Mouse (Mus musculus): ENCODE results near the gene Dgkz. TPM values are rescaled to one million over a fixed set of nuclear protein-coding genes. Genes with fewer than 3 reads are reported as not detected.
A peak's percentile ranks its signal among the peaks of the same experiment; 100 is the strongest.

The Dgkz gene
- total RNA-seq, 1 experiment: 47.0 TPM

DNA sequence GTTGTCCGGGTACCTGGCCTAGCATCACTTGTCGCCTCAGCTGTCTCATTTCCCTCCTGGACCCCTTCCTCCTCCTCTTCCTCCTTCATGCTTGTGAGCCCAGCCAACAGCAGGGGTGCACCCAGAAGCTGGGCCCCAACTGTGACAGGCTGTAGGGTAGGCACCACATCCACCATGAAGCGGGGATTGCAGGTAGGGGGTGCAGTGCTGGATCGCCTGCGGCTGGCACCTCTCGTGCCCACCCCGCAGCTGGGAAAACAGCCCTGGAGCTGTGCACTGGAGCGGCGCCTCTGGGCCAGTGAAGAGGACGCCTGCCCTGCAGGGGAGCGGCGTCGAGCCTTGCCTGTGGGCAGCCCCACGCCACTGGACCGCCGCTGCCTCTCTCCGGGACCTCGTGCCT is 30.2 kb downstream of the Dgkz start, which contains the start of gene Gm9821:
Gene Gm9821, plus strand, starts transcription at position 221 of the 400 bp plus-strand sequence.
- Histone ChIP-seq H3K27ac (ENCODE audit: insufficient read depth, low read depth, low read length, poor library complexity, severe bottlenecking) (no peak within 1 kb of the TSS), H3K9me3 (ENCODE audit: control insufficient read depth, insufficient read depth, low read depth, low read length) (no peaks in the 10 kb centered on the region), H3K4me1 (ENCODE audit: control insufficient read depth in 2 of 2, insufficient read depth in 2 of 2, low read length in 2 of 2, poor library complexity in 1 of 2) (peaks cover 0 to 29% of the 10 kb centered on the region in 2 experiments; a peak in 3 of 4 replicates), H3K36me3 (ENCODE audit: control insufficient read depth, insufficient read depth, low read length, poor library complexity, severe bottlenecking) (peaks cover 8% of the 10 kb centered on the region; the same call in 1 of the 2 replicates), H3K9ac (ENCODE audit: insufficient read depth, low read depth, low read length, poor library complexity, severe bottlenecking) (peak within 1 kb of the TSS; percentile 26; the same call in 1 of the 2 replicates), H3K4me3 (ENCODE audit: insufficient read depth in 1 of 2, low read depth in 1 of 2, low read length in 2 of 2, poor library complexity in 1 of 2, severe bottlenecking in 1 of 2) (peak within 1 kb of the TSS in 1 of 2 experiments; percentile 20; a peak in 2 of 4 replicates)
- in situ Hi-C loops (cut with MboI; ENCODE audit: low sequenced_read_pairs in 2 of 2, unreplicated experiment in 2 of 2): no loop called here
- TF ChIP-seq MAFK (IDR thresholded peaks at IDR 0.05; ENCODE audit: insufficient read depth, low read depth, low read length) (no peak), CHD2 (IDR thresholded peaks at IDR 0.05; ENCODE audit: low read depth, low read length) (no peak), HCFC1 (IDR thresholded peaks at IDR 0.05; ENCODE audit: borderline replicate concordance, insufficient read depth, low read length) (no peak), ZC3H11A (IDR thresholded peaks at IDR 0.05; ENCODE audit: borderline replicate concordance, low read depth, low read length) (no peak), ZNF384 (IDR thresholded peaks at IDR 0.05; ENCODE audit: low read depth, low read length) (no peak)
- no peak for DNase-seq (ENCODE audit: low read depth, low spot score)

DNA sequence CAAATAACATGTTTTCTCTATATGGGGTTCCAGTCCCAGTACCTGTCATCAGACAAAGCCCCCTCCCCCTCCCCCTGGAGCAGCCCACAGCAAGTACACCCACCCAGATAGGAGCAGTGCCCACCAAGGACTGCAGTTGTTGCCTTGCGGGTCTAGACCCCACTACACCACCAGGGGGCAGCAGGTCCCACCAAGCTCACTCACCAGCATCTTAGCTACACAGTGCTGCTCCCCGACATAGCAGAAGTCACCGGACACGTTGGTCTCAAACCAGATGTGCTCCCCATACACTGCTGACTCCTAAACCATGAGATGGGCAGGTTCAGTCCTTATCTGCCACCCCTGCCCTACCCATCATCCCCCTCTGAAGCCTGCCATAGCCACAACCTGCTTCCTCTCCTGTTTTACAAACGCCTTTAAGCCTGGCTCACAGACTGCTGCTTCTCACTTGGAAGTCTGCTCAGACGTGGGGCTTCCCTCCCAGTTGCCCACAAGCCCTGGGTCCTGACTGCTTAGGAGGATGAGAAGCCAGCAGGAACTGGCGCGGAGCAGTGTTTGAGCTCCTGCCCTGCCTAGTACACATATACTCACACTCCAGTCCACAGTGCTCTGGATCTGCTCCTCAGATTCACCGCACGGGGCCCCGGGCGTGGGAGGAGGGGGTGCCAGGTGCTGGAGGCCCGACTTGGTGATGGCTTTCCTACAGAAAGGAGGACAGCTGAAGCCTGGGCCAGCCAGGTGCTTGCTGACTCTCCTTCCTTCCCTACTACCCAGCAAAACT is 31.3 kb downstream of the Dgkz start:
- TF ChIP-seq MAFK (IDR thresholded peaks at IDR 0.05; ENCODE audit: insufficient read depth, low read depth, low read length) (no peak), ZNF384 (IDR thresholded peaks at IDR 0.05; ENCODE audit: low read depth, low read length) (no peak), ZC3H11A (IDR thresholded peaks at IDR 0.05; ENCODE audit: borderline replicate concordance, low read depth, low read length) (no peak), CHD2 (IDR thresholded peaks at IDR 0.05; ENCODE audit: low read depth, low read length) (no peak), HCFC1 (IDR thresholded peaks at IDR 0.05; ENCODE audit: borderline replicate concordance, insufficient read depth, low read length) (no peak)
- H3K4me1 ChIP-seq (ENCODE audit: control insufficient read depth in 2 of 2, insufficient read depth in 2 of 2, low read length in 2 of 2, poor library complexity in 1 of 2): peaks cover 0 to 18% of the 10 kb centered on the region in 2 experiments; a peak in 3 of 4 replicates
- in situ Hi-C loops (cut with MboI; ENCODE audit: low sequenced_read_pairs in 2 of 2, unreplicated experiment in 2 of 2): no loop called here
- H3K9ac ChIP-seq (ENCODE audit: insufficient read depth, low read depth, low read length, poor library complexity, severe bottlenecking): peak overlapping the region; percentile 26; the same call in 1 of the 2 replicates
- peaks cover 14% of the 10 kb centered on the region for H3K36me3 ChIP-seq (ENCODE audit: control insufficient read depth, insufficient read depth, low read length, poor library complexity, severe bottlenecking)
- no peak overlapping the region for H3K27ac ChIP-seq (ENCODE audit: insufficient read depth, low read depth, low read length, poor library complexity, severe bottlenecking)
- H3K4me3 ChIP-seq (ENCODE audit: insufficient read depth in 1 of 2, low read depth in 1 of 2, low read length in 2 of 2, poor library complexity in 1 of 2, severe bottlenecking in 1 of 2): peak overlapping the region in 1 of 2 experiments; percentile 20; a peak in 2 of 4 replicates
- no peak for DNase-seq (ENCODE audit: low read depth, low spot score)
- no peaks in the 10 kb centered on the region for H3K9me3 ChIP-seq (ENCODE audit: control insufficient read depth, insufficient read depth, low read depth, low read length)

DNA sequence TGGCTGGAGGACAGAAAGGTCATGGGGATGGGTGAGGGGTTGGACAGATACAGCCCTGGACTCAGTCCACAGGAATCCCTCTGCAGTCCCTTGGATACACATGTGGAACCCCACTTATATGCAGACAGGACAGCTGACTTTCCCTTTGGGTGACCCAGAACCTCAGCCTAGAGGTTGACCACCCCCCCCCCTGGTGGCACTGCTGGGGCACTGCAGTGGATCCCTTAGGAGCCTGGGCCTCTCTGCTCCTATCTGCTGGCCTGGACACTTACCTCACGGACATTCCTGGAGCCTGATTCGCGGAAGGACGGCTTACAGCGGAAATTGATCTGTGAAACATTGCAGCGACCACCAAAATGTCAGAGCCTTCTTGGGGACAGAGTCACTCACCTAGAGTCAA is 33.3 kb downstream of the Dgkz start:
- Histone ChIP-seq H3K27ac (ENCODE audit: insufficient read depth, low read depth, low read length, poor library complexity, severe bottlenecking) (no peak overlapping the region), H3K4me3 (ENCODE audit: insufficient read depth in 1 of 2, low read depth in 1 of 2, low read length in 2 of 2, poor library complexity in 1 of 2, severe bottlenecking in 1 of 2) (no peak overlapping the region), H3K9me3 (ENCODE audit: control insufficient read depth, insufficient read depth, low read depth, low read length) (no peaks in the 10 kb centered on the region), H3K36me3 (ENCODE audit: control insufficient read depth, insufficient read depth, low read length, poor library complexity, severe bottlenecking) (peaks cover 32% of the 10 kb centered on the region), H3K4me1 (ENCODE audit: control insufficient read depth in 2 of 2, insufficient read depth in 2 of 2, low read length in 2 of 2, poor library complexity in 1 of 2) (peaks cover 0 to 16% of the 10 kb centered on the region in 2 experiments; a peak in 3 of 4 replicates), H3K9ac (ENCODE audit: insufficient read depth, low read depth, low read length, poor library complexity, severe bottlenecking) (no peak overlapping the region)
- in situ Hi-C loops (cut with MboI; ENCODE audit: low sequenced_read_pairs in 2 of 2, unreplicated experiment in 2 of 2): no loop called here
- no peak for DNase-seq (ENCODE audit: low read depth, low spot score)
- TF ChIP-seq CHD2 (IDR thresholded peaks at IDR 0.05; ENCODE audit: low read depth, low read length) (no peak), MAFK (IDR thresholded peaks at IDR 0.05; ENCODE audit: insufficient read depth, low read depth, low read length) (no peak), ZC3H11A (IDR thresholded peaks at IDR 0.05; ENCODE audit: borderline replicate concordance, low read depth, low read length) (no peak), ZNF384 (IDR thresholded peaks at IDR 0.05; ENCODE audit: low read depth, low read length) (no peak), HCFC1 (IDR thresholded peaks at IDR 0.05; ENCODE audit: borderline replicate concordance, insufficient read depth, low read length) (no peak)

DNA sequence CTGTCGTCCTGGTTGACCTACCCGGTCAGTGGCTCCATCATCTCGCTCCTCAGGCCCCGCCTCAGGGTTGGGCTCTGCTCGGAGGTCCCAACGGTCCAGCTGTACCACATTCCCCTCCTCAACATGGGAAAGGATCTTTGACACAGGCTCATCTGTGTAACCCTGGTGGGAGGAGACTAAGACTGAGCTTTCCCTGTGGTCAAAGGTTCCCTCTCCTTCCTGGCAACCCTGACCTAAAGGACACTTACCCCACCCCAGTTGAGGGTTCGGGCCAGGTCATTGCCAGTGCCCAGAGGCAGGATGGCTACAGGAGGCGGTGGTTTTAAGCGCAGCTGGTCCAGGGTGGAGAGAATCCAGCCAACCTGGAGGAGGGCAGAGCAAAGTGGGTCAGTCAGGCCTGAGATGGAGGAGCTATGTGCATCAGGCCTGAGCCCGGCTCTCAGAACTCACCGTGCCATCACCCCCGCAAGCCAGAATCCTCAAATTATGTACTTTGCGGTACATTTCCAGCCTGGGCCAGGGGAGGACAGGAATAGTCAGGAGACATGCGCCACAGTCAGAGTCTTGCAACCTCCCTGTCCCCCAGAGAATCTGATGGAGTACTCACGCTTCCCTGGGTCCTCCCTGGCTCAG is 36.2 kb downstream of the Dgkz start:
- TF ChIP-seq HCFC1 (IDR thresholded peaks at IDR 0.05; ENCODE audit: borderline replicate concordance, insufficient read depth, low read length) (no peak), MAFK (IDR thresholded peaks at IDR 0.05; ENCODE audit: insufficient read depth, low read depth, low read length) (no peak), ZC3H11A (IDR thresholded peaks at IDR 0.05; ENCODE audit: borderline replicate concordance, low read depth, low read length) (no peak), ZNF384 (IDR thresholded peaks at IDR 0.05; ENCODE audit: low read depth, low read length) (no peak)
- peaks cover 0 to 16% of the 10 kb centered on the region in 2 experiments; a peak in 2 of 4 replicates for H3K4me1 ChIP-seq (ENCODE audit: control insufficient read depth in 2 of 2, insufficient read depth in 2 of 2, low read length in 2 of 2, poor library complexity in 1 of 2)
- no peaks in the 10 kb centered on the region for H3K9me3 ChIP-seq (ENCODE audit: control insufficient read depth, insufficient read depth, low read depth, low read length)
- no peak overlapping the region for H3K4me3 ChIP-seq (ENCODE audit: insufficient read depth in 1 of 2, low read depth in 1 of 2, low read length in 2 of 2, poor library complexity in 1 of 2, severe bottlenecking in 1 of 2)
- no peak overlapping the region for H3K9ac ChIP-seq (ENCODE audit: insufficient read depth, low read depth, low read length, poor library complexity, severe bottlenecking)
- no peak overlapping the region for H3K27ac ChIP-seq (ENCODE audit: insufficient read depth, low read depth, low read length, poor library complexity, severe bottlenecking)
- DNase-seq (ENCODE audit: low read depth, low spot score): no peak
- peaks cover 57% of the 10 kb centered on the region for H3K36me3 ChIP-seq (ENCODE audit: control insufficient read depth, insufficient read depth, low read length, poor library complexity, severe bottlenecking)
- in situ Hi-C loops (cut with MboI; ENCODE audit: low sequenced_read_pairs in 2 of 2, unreplicated experiment in 2 of 2): no loop called here

Data from ES-E14 (cell line).